Mouse (Mus musculus) testis, adult 2 months (tissue): Measurements from ENCODE around the gene Rxylt1.
A peak's percentile ranks its signal among the peaks of the same experiment; 100 is the strongest.

Source experiments
- CTCF ChIP-seq: fragments of 200-500 bp; IDR thresholded peaks from 2 replicates; pipeline ENCODE4 v1.5.1; 2012; ENCODE audit warnings: low read depth, mild to moderate bottlenecking, inconsistent platforms, low read length, moderate library complexity; ENCODE audit not compliant: control insufficient read depth, insufficient read depth, insufficient replicate concordance
- POLR2A ChIP-seq: fragments of 200-500 bp; IDR thresholded peaks from 2 replicates; pipeline ENCODE4 v1.6.1; 2012; ENCODE audit warnings: low read depth, mild to moderate bottlenecking, inconsistent platforms, low read length, moderate library complexity; ENCODE audit not compliant: control insufficient read depth

GRCm38 (mm10) chr10:122047727-122048365 lies 49.3 kb downstream of the Rxylt1 start:
- TF ChIP-seq CTCF (peak; percentile 78), POLR2A (no peak)
